8 mouse cellular contexts compared by ENCODE assay signal in the genomic region with DNA sequence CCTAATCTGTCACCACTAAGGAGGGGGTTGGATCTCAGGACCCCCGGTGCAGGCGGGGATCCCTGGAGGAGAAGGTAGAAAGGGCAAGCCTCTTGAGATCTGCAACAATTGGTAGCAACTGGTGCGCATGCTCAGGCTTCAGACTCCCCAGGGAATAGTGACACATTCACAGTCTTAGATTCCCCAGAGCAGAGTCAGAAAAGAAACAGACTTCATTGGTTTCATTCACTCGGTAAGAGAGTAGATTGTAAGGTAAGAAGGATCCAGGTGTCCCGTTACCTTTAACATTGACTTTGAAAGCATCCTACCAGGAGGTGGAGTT. TPM values are rescaled to one million over a fixed set of nuclear protein-coding genes. Genes with fewer than 3 reads are reported as not detected.
DNase-seq lines count a peak whose midpoint lies in the region; ATAC-seq lines count a peak whose summit lies in the region.

No protein-coding gene starts in this region.

- H3K4me1 ChIP-seq in liver, embryonic 11.5 days (replicated peaks; ENCODE audit: control insufficient read depth, insufficient read depth, low read length): no peaks in the 10 kb centered on the region
- H3K4me1 ChIP-seq in heart, embryonic 15.5 days (replicated peaks): peaks cover 14% of the 10 kb centered on the region
- peaks cover 6% of the 10 kb centered on the region for H3K4me1 ChIP-seq in midbrain, embryonic 16.5 days (ENCODE audit: control insufficient read depth, insufficient read depth, low read length)

- peak; percentile 33 for DNase-seq in liver, embryonic 11.5 days (ENCODE audit: low spot score)
- DNase-seq in liver: no peak
- peak; percentile 84 for DNase-seq in brain, adult 2 months (ENCODE audit: low read depth, low spot score)
- DNase-seq in layer of hippocampus, postnatal 36 days: peak; percentile 43 to 56
- no peak for DNase-seq in spleen, postnatal 14 days (ENCODE audit: low spot score in 2 of 2)
- DNase-seq in ovary, postnatal 10 days (ENCODE audit: low spot score): no peak

- ATAC-seq in liver, embryonic 11.5 days (replicated peaks; ENCODE audit: low FRiP score): peak; percentile 56
- ATAC-seq in heart, embryonic 15.5 days (replicated peaks; ENCODE audit: insufficient number of reproducible peaks, insufficient read depth, low FRiP score, low read depth): peak; percentile 48
- peak; percentile 81 for ATAC-seq in midbrain, embryonic 16.5 days

- WGBS in liver, embryonic 11.5 days: 2% methylated on average over 5 of the region's 5 CpGs
- WGBS in heart, embryonic 15.5 days: 3% methylated on average over 5 of the region's 5 CpGs
- WGBS in midbrain, embryonic 16.5 days: under 1% methylated on average over 5 of the region's 5 CpGs

- H3K4me3 ChIP-seq in liver, embryonic 11.5 days (ENCODE audit: low read depth, low read length): peak overlapping the region; percentile 50
- peak overlapping the region; percentile 64 for H3K4me3 ChIP-seq in heart, embryonic 15.5 days
- peak overlapping the region; percentile 57 for H3K4me3 ChIP-seq in midbrain, embryonic 16.5 days (ENCODE audit: low read depth, low read length)

- no peak overlapping the region for H3K9ac ChIP-seq in liver, embryonic 11.5 days (ENCODE audit: low read depth, low read length)
- peak overlapping the region; percentile 42 for H3K9ac ChIP-seq in heart, embryonic 15.5 days
- H3K9ac ChIP-seq in midbrain, embryonic 16.5 days (ENCODE audit: low read depth, low read length): peak overlapping the region; percentile 69

- no peaks in the 10 kb centered on the region for H3K36me3 ChIP-seq in liver, embryonic 11.5 days (ENCODE audit: control insufficient read depth, insufficient read depth, low read length)
- H3K36me3 ChIP-seq in heart, embryonic 15.5 days: no peaks in the 10 kb centered on the region
- no peaks in the 10 kb centered on the region for H3K36me3 ChIP-seq in midbrain, embryonic 16.5 days (ENCODE audit: control insufficient read depth, insufficient read depth, low read length)

- H3K9me3 ChIP-seq in liver, embryonic 11.5 days (ENCODE audit: control insufficient read depth, low read length): no peaks in the 10 kb centered on the region
- H3K9me3 ChIP-seq in heart, embryonic 15.5 days (replicated peaks): no peaks in the 10 kb centered on the region
- no peaks in the 10 kb centered on the region for H3K9me3 ChIP-seq in midbrain, embryonic 16.5 days (replicated peaks; ENCODE audit: control insufficient read depth, low read length, poor library complexity, severe bottlenecking)

- no peak overlapping the region for H3K27ac ChIP-seq in liver, embryonic 11.5 days (ENCODE audit: low read depth, low read length)
- H3K27ac ChIP-seq in heart, embryonic 15.5 days: peak overlapping the region; percentile 38
- H3K27ac ChIP-seq in midbrain, embryonic 16.5 days (ENCODE audit: low read length): peak overlapping the region; percentile 72

- peaks cover 24% of the 10 kb centered on the region for H3K27me3 ChIP-seq in liver, embryonic 11.5 days (replicated peaks; ENCODE audit: control insufficient read depth, insufficient read depth, low read length)
- H3K27me3 ChIP-seq in heart, embryonic 15.5 days: peaks cover 7% of the 10 kb centered on the region
- no peaks in the 10 kb centered on the region; the same call in 1 of the 2 replicates for H3K27me3 ChIP-seq in midbrain, embryonic 16.5 days (ENCODE audit: control insufficient read depth, insufficient read depth, low read depth, low read length)

- H3K4me2 ChIP-seq in liver, embryonic 11.5 days: peak overlapping the region; percentile 83
- H3K4me2 ChIP-seq in heart, embryonic 15.5 days: peak overlapping the region; percentile 93
- H3K4me2 ChIP-seq in midbrain, embryonic 16.5 days (ENCODE audit: low read length): peak overlapping the region; percentile 76

RNA-seq across cellular contexts. Expression of a gene that starts 0.3 kb away (rescaled TPM):
- polyA plus RNA-seq in liver, embryonic 11.5 days (2014; fragmentation: Nextera tagmentation; extraction: Ambion mirVana): 0.10 and 0.14 TPM in 2 replicates
- 1.4 and 1.7 TPM in 2 replicates for polyA plus RNA-seq in heart, embryonic 15.5 days (2015; fragmentation: Nextera tagmentation; extraction: Ambion mirVana)
- 10 to 100 TPM; 38.8 to 39.1 TPM for total RNA-seq in layer of hippocampus, postnatal 36 days (2021)
- 5.2 and 7.0 TPM in 2 replicates for polyA plus RNA-seq in midbrain, embryonic 16.5 days (2015; fragmentation: Nextera tagmentation; extraction: Ambion mirVana)

Comparison
In these comparisons a context has a peak if more than half of its experiments do, and no peak if none do; other contexts are left out.
1. DNase-seq: peak in liver, embryonic 11.5 days (single experiment), brain, adult 2 months (single experiment) and layer of hippocampus, postnatal 36 days (2 of 2); none in liver (single experiment), spleen, postnatal 14 days (0 of 2) and ovary, postnatal 10 days (single experiment).
2. Peak in every context shown above with its lines, with median percentiles within 50 percentile points of each other: ATAC-seq, H3K4me2 ChIP-seq and H3K4me3 ChIP-seq.